Mouse (Mus musculus): ENCODE measurements around the gene Rnf39.
A peak's percentile ranks its signal among the peaks of the same experiment; 100 is the strongest.

The Rnf39 gene

GRCm38 (mm10) chr17:36942791-36943471 lies at the start of gene Rnf39:
Gene Rnf39, plus strand, starts transcription at chr17:36942918.
- DNase-seq (ENCODE audit: low spot score): no peak

GRCm38 (mm10) chr17:36893387-36893786 lies 49.3 kb upstream of the Rnf39 start:
- no peak for DNase-seq (ENCODE audit: low spot score)

- peak; percentile 55 for DNase-seq (ENCODE audit: low spot score)
Observed at GRCm38 (mm10) chr17:36896583-36896982, 46.1 kb upstream of the Rnf39 start.

- no peak for DNase-seq (ENCODE audit: low spot score)
Observed at GRCm38 (mm10) chr17:36897065-36897464, 45.7 kb upstream of the Rnf39 start.

- no peak for DNase-seq (ENCODE audit: low spot score)
Observed at GRCm38 (mm10) chr17:36897552-36898205, 45.0 kb upstream of the Rnf39 start, which contains the start of gene Trim31. Gene Trim31, plus strand, starts transcription at chr17:36898118.

GRCm38 (mm10) chr17:36899376-36899775 lies 43.3 kb upstream of the Rnf39 start:
- no peak for DNase-seq (ENCODE audit: low spot score)

- DNase-seq (ENCODE audit: low spot score): no peak
Observed at GRCm38 (mm10) chr17:36900001-36900400, 42.7 kb upstream of the Rnf39 start.

GRCm38 (mm10) chr17:36900691-36901090 lies 42.0 kb upstream of the Rnf39 start:
- no peak for DNase-seq (ENCODE audit: low spot score)

GRCm38 (mm10) chr17:36903651-36904050 lies 39.1 kb upstream of the Rnf39 start:
- no peak for DNase-seq (ENCODE audit: low spot score)

GRCm38 (mm10) chr17:36908235-36908634 lies 34.5 kb upstream of the Rnf39 start:
- peak; percentile 22 for DNase-seq (ENCODE audit: low spot score)

- no peak for DNase-seq (ENCODE audit: low spot score)
Observed at GRCm38 (mm10) chr17:36909802-36910201, 32.9 kb upstream of the Rnf39 start.

- DNase-seq (ENCODE audit: low spot score): no peak
Observed at GRCm38 (mm10) chr17:36912031-36912430, 30.7 kb upstream of the Rnf39 start.

- peak; percentile 90 for DNase-seq (ENCODE audit: low spot score)
Observed at GRCm38 (mm10) chr17:36914108-36914507, 28.6 kb upstream of the Rnf39 start.

- DNase-seq (ENCODE audit: low spot score): peak; percentile 76
Observed at GRCm38 (mm10) chr17:36915076-36915475, 27.6 kb upstream of the Rnf39 start.

GRCm38 (mm10) chr17:36920239-36920638 lies 22.5 kb upstream of the Rnf39 start:
- DNase-seq (ENCODE audit: low spot score): no peak

- DNase-seq (ENCODE audit: low spot score): no peak
Observed at GRCm38 (mm10) chr17:36922715-36923114, 20.0 kb upstream of the Rnf39 start.

GRCm38 (mm10) chr17:36923491-36923890 lies 19.2 kb upstream of the Rnf39 start:
- no peak for DNase-seq (ENCODE audit: low spot score)

GRCm38 (mm10) chr17:36927496-36928120 lies 15.1 kb upstream of the Rnf39 start:
- peak; percentile 30 for DNase-seq (ENCODE audit: low spot score)

GRCm38 (mm10) chr17:36929236-36929932 lies 13.3 kb upstream of the Rnf39 start:
- DNase-seq (ENCODE audit: low spot score): no peak

GRCm38 (mm10) chr17:36930233-36930632 lies 12.5 kb upstream of the Rnf39 start:
- DNase-seq (ENCODE audit: low spot score): no peak

- no peak for DNase-seq (ENCODE audit: low spot score)
Observed at GRCm38 (mm10) chr17:36931130-36931529, 11.6 kb upstream of the Rnf39 start.

- no peak for DNase-seq (ENCODE audit: low spot score)
Observed at GRCm38 (mm10) chr17:36931806-36932205, 10.9 kb upstream of the Rnf39 start.

- DNase-seq (ENCODE audit: low spot score): no peak
Observed at GRCm38 (mm10) chr17:36938056-36938455, 4.7 kb upstream of the Rnf39 start.
